Mouse (Mus musculus) liver, postnatal 0 days (tissue): ENCODE measurements at regions not wholly inside any gene's neighbourhood (a gene's known extent, or its start where the extent isn't known, plus 50 kb on each side); places are given as distances from the start of the nearest gene placed in this dataset.

Experiments
- CTCF ChIP-seq: sonication (generic); IDR thresholded peaks from 2 replicates; pipeline ENCODE4 v1.5.1; 2016; ENCODE audit warnings: antibody characterized with exemption, low read depth
- EP300 ChIP-seq: IDR thresholded peaks from 2 replicates; pipeline ENCODE4 v1.6.1; 2016; ENCODE audit warnings: antibody characterized with exemption, low read depth, mild to moderate bottlenecking

DNA sequence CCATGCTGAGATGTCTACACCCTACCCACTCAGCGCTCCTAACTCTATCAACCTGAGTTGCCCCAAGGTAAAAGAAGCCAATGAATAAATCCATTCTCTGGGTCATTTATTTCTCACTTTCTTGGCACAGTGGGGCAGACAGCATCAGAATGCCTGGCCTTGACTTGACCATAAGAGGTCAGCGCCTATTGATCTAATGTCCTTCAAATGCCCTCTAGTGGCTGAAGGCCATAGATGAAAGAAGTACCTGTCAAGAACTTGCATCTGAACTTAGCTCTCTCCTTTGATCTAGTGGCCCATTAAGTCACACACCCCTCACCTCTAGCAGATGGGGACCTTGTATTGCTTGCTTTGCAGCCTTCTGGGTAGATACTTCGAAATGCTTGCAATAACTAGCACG lies 159.5 kb upstream of the Smarca2 start:
- no peak for TF ChIP-seq CTCF
- no peak for TF ChIP-seq EP300
